Mouse (Mus musculus): ENCODE results near the gene Naaladl2.

DNA sequence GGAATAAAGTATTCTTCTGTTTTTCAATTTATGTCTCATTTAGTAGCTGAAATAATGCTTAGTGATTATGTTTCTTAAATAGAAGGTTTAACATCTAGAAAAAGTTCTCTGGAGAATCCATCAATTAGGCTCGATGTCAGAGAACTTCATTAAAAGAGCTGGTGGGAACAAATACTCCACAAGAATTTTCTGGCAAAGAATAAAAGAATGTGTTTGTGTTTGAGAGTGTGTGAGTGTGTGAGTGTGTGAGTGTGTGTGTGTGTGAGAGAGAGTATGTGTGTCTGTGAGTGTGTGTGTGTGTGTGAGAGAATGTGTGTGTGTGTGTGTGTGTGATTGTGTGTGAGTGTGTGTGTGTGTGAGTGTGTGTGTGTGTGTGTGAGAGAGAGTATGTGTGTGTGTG, 1170.3 kb downstream of the Naaladl2 start:
- TF ChIP-seq CTCF (conservative IDR thresholded peaks at IDR 0.05; ENCODE audit: low read length) = no peak
- TF ChIP-seq POU5F1 (IDR thresholded peaks at IDR 0.05; ENCODE audit: borderline replicate concordance, low read length) = no peak
- no peak for TF ChIP-seq NANOG (IDR thresholded peaks at IDR 0.05; ENCODE audit: borderline replicate concordance, low read length)
